Mouse (Mus musculus) gastrocnemius, postnatal 4 days (tissue): Measurements from ENCODE around the gene Grhl3. TPM values are rescaled to one million over a fixed set of nuclear protein-coding genes. Genes with fewer than 3 reads are reported as not detected.

Source experiments
- DNase-seq, 2 experiments: peaks; one replicate each; pipeline ENCODE4 v3.0.0; 2021 to 2022; ENCODE audit warnings: low spot score in 2 of 2, mixed read lengths in 2 of 2
- microRNA-seq: library from miRNA; unstranded; fragments of <30 nt; microRNA quantifications from one replicate; pipeline ENCODE4 v1.2.0, GENCODE M21; 2021
- total RNA-seq, 2 experiments: library from RNA; stranded (reverse); gene quantifications; 2 replicates each; pipeline ENCODE4 v1.2.3; 2021

Gene Grhl3
- total RNA-seq, 2 experiments from 2014 or later: 0.10 to 0.18 TPM

GRCm38 (mm10) chr4:135494521-135495396, 78.7 kb downstream of the Grhl3 start, which contains the start of the genes Stpg1 and Nipal3:
Gene Stpg1, plus strand, starts transcription at chr4:135494790.
Gene Nipal3, minus strand, starts transcription at chr4:135495038.
- DNase-seq: peak; percentile 43 to 79

GRCm38 (mm10) chr4:135493691-135494520, 79.5 kb downstream of the Grhl3 start:
- no peak for DNase-seq

- no peak for DNase-seq
These were observed 80.2 kb downstream of the Grhl3 start for GRCm38 (mm10) chr4:135493271-135493670.

Small RNAs within 50 kb of the gene (microRNA-seq; reads per million reads assigned to microRNA genes)
- not detected for gene Gm25317

Other genes starting within 250 kb of the Grhl3 start
- gene Srrm1, start 220.3 kb downstream of the Grhl3 start, total RNA-seq: 100 to 1,000 TPM; 107 to 123 TPM
- 1 to 10 TPM; 7.5 to 9.9 TPM for gene Ncmap, start 175.4 kb downstream of the Grhl3 start, total RNA-seq
- 10 to 100 TPM; 17.3 to 17.9 TPM for gene Rcan3, start 139.8 kb downstream of the Grhl3 start, total RNA-seq
- not detected for gene Stpg1, start 78.8 kb downstream of the Grhl3 start, total RNA-seq
- gene Nipal3, start 78.6 kb downstream of the Grhl3 start, total RNA-seq: 1 to 10 TPM; 5.5 to 6.5 TPM
- gene Ifnlr1, start 112.7 kb upstream of the Grhl3 start, total RNA-seq: under 1 TPM; 0.16 to 0.17 TPM
- under 1 TPM in 1 of 2 experiments, not detected in 1; 0.20 TPM for gene Il22ra1, start 154.5 kb upstream of the Grhl3 start, total RNA-seq
- 100 to 1,000 TPM; 107 to 112 TPM for gene Myom3, start 186.1 kb upstream of the Grhl3 start, total RNA-seq